Mouse (Mus musculus): ENCODE data around the gene Ttc26. TPM values are rescaled to one million over a fixed set of nuclear protein-coding genes. Genes with fewer than 3 reads are reported as not detected.

Ttc26 gene
- polyA plus RNA-seq, 1 experiment from 2014 or later = 5.4 TPM

DNA sequence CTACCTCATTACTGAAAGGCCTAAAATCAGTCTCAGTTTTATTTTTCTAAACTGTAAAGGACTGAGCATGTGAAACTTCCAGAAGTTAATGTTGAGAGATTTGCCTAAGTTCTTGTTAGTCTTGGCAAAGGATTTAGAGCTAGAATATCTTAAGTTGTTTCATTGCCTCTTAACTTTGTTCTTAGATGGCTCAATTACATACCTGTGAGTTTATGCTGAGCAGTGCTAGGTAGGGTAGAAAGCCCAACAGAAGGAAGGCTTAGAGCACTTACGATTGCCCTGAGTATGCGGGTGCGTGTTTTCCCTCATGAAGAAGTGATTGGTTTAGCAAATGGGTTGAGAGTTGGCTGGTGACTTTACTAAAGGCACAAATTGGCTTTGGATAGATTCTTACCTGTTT is 76.8 kb downstream of the Ttc26 start:
- H3K9me3 ChIP-seq (replicated peaks; ENCODE audit: control insufficient read depth, low read length) = no peaks in the 10 kb centered on the region
- no peaks in the 10 kb centered on the region for H3K27me3 ChIP-seq (replicated peaks; ENCODE audit: control insufficient read depth, insufficient read depth, low read length)
- WGBS = 97% methylated on average over 3 of the region's 3 CpGs
- DNase-seq (ENCODE audit: low spot score) = no peak
- no peak overlapping the region for H3K9ac ChIP-seq (ENCODE audit: low read length)
- H3K4me1 ChIP-seq (ENCODE audit: control insufficient read depth, insufficient read depth, low read length) = no peaks in the 10 kb centered on the region
- H3K4me2 ChIP-seq (ENCODE audit: low read length) = no peak overlapping the region
- ATAC-seq = no peak
- H3K4me3 ChIP-seq (ENCODE audit: low read depth, low read length) = no peak overlapping the region
- peaks cover 56% of the 10 kb centered on the region for H3K36me3 ChIP-seq (ENCODE audit: control insufficient read depth, insufficient read depth, low read length)
- H3K27ac ChIP-seq (ENCODE audit: low read depth, low read length) = no peak overlapping the region

DNA sequence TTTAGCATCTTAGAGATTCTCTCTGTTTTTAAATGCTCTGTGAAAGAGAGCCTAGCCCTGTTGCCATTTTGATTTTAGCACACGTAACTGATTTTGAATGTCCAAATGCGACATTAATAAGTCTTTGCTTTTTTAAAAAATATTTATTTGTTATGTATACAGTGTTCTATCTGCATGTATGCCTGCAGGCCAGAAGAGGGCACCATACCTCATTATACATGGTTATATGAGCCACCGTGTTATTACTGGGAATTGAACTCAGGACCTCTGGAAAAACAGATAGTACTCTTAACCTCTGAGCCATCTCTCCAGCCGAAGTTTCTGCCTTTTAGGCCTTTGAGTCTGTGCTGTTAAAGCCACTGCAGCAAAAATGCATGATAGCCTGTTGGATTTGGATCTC is 88.3 kb downstream of the Ttc26 start:
- no peak for DNase-seq (ENCODE audit: low spot score)

More for the DNA sequence above, 88.3 kb downstream of the Ttc26 start:
- Histone ChIP-seq H3K9ac (ENCODE audit: low read length) (no peak overlapping the region), H3K4me1 (ENCODE audit: control insufficient read depth, insufficient read depth, low read length) (no peaks in the 10 kb centered on the region), H3K4me2 (ENCODE audit: low read length) (no peak overlapping the region), H3K27ac (ENCODE audit: low read depth, low read length) (no peak overlapping the region), H3K36me3 (ENCODE audit: control insufficient read depth, insufficient read depth, low read length) (peaks cover 60% of the 10 kb centered on the region), H3K4me3 (ENCODE audit: low read depth, low read length) (no peak overlapping the region), H3K9me3 (replicated peaks; ENCODE audit: control insufficient read depth, low read length) (no peaks in the 10 kb centered on the region), H3K27me3 (replicated peaks; ENCODE audit: control insufficient read depth, insufficient read depth, low read length) (no peaks in the 10 kb centered on the region)
- no peak for ATAC-seq
- 93% methylated on average over 4 of the region's 4 CpGs for WGBS

Other genes with a start within 250 kb of the Ttc26 start
- 10.9 and 13.3 TPM in 2 replicates for gene D630045J12Rik, start 127.5 kb upstream of the Ttc26 start, polyA plus RNA-seq (2014; fragmentation: Nextera tagmentation; extraction: Ambion mirVana)
- 5.3 and 6.1 TPM in 2 replicates for gene Zc3hav1l, start 82.2 kb upstream of the Ttc26 start, polyA plus RNA-seq (2014; fragmentation: Nextera tagmentation; extraction: Ambion mirVana)
- 0.71 and 1.1 TPM in 2 replicates for gene Zc3hav1, start 26.9 kb upstream of the Ttc26 start, polyA plus RNA-seq (2014; fragmentation: Nextera tagmentation; extraction: Ambion mirVana)
- gene Ubn2, start 52.5 kb downstream of the Ttc26 start, polyA plus RNA-seq (2014; fragmentation: Nextera tagmentation; extraction: Ambion mirVana) = 10.7 and 13.9 TPM in 2 replicates
- 152 and 179 TPM in 2 replicates for gene Fmc1, start 152.0 kb downstream of the Ttc26 start, polyA plus RNA-seq (2014; fragmentation: Nextera tagmentation; extraction: Ambion mirVana)
- 22.8 and 32.5 TPM in 2 replicates for gene Luc7l2, start 169.9 kb downstream of the Ttc26 start, polyA plus RNA-seq (2014; fragmentation: Nextera tagmentation; extraction: Ambion mirVana)

Measured in forebrain, embryonic 14.5 days (tissue).